Mouse (Mus musculus) skeletal muscle tissue, postnatal 0 days (tissue): Measurements from ENCODE around the gene Gm6401. TPM values are rescaled to one million over a fixed set of nuclear protein-coding genes. Genes with fewer than 3 reads are reported as not detected.

Experiments
- polyA plus RNA-seq: library from polyadenylated mRNA; unstranded; fragments of >200 nt; fragmentation: Nextera tagmentation; extraction: Ambion mirVana; gene quantifications from 2 replicates; pipeline ENCODE4 v1.2.1, GENCODE M21; 2015

The Gm6401 gene
- not detected in 2 replicates for polyA plus RNA-seq

GRCm38 (mm10) chr14:41967827-41968226 lies at the start of gene Gm6401:
TSS of gene Gm6401 (minus strand) at chr14:41967927.

DNA sequence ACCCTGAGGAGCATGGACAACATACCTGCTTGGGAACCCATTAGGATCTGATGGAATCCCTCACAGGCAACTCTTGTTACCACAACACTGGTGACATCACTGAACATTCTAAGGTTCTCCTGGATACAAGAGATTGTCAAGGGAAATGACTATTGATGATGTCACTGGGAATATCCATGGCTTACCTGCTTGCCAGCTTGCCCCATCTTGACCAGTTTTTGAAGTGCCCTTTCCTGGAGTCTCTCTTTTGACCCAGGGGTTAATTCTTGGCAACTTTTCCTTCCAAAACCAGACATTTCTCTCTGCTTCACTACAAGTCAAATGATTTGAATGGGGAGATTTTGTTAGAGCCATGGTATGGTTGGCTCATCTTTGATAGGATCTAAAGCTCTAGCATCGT lies 15.5 kb upstream of the Gm6401 start, which contains the start of gene Gm3543:
TSS of gene Gm3543 (minus strand) at position 101 of the 400 bp plus-strand sequence.

DNA sequence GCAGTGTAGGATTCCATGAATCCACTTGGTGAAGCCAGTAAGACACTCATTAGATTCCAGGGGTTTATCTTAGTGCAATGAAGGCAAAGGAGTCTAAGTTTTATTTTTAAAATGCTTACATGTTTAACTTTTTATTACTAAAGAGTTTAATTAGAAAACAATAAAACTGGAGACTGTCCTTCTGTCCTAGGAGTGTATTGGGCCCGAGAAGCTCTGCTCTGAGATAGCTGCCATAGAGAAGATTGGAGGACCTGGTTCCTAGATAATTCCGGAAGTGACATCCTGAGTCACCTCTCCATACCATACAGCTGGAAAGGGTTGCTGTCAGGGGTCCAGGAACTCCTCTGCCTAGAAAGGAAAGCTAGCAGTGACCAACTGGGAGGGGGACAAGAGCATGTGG lies 24.0 kb downstream of the Gm6401 start, which contains the start of gene 1700024B05Rik:
TSS of gene 1700024B05Rik (plus strand) at position 301 of the 400 bp plus-strand sequence.

DNA sequence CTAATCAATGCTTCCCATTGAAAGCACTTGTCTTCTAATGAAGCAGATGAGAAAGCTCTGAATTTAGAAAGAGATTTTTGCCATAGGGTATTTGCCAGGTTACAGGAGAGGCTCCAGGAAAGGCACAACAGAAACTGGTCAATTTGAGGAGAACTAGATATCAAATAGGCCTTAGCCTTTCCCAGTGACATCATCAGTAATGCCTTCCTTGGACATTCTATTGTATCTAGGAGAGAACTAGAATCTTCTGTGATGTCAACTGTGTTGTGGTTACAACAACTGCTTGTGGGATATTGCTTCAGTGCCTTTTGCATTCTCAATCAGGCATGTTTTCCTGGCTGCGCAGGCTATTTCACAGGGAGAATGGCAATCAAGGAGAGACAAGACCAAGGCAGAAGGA lies 43.1 kb downstream of the Gm6401 start, which contains the start of gene 1700049E17Rik1:
TSS of gene 1700049E17Rik1 (plus strand) at position 301 of the 400 bp plus-strand sequence.

Other genes starting within 250 kb of the Gm6401 start
- not detected in 2 replicates for gene Gm7929, start 217.3 kb downstream of the Gm6401 start, polyA plus RNA-seq
- not detected in 2 replicates for gene Gm47189, start 195.5 kb downstream of the Gm6401 start, polyA plus RNA-seq
- not detected in 2 replicates for gene Gm7980, start 60.6 kb downstream of the Gm6401 start, polyA plus RNA-seq
- gene 1700049E17Rik1, start 43.0 kb downstream of the Gm6401 start, polyA plus RNA-seq = not detected in 2 replicates
- not detected in 2 replicates for gene 1700024B05Rik, start 23.9 kb downstream of the Gm6401 start, polyA plus RNA-seq
- gene Gm3543, start 15.4 kb upstream of the Gm6401 start, polyA plus RNA-seq = not detected in 2 replicates
- gene Gm7951, start 149.4 kb upstream of the Gm6401 start, polyA plus RNA-seq = not detected in 2 replicates
- not detected in 2 replicates for gene Gm17027, start 194.7 kb upstream of the Gm6401 start, polyA plus RNA-seq
- gene Gm3573, start 222.9 kb upstream of the Gm6401 start, polyA plus RNA-seq = not detected in 2 replicates